Mouse (Mus musculus): ENCODE measurements around the gene Tom1l2. TPM values are rescaled to one million over a fixed set of nuclear protein-coding genes. Genes with fewer than 3 reads are reported as not detected.

Gene Tom1l2
- polyA plus RNA-seq, 1 experiment = 78.9 TPM

DNA sequence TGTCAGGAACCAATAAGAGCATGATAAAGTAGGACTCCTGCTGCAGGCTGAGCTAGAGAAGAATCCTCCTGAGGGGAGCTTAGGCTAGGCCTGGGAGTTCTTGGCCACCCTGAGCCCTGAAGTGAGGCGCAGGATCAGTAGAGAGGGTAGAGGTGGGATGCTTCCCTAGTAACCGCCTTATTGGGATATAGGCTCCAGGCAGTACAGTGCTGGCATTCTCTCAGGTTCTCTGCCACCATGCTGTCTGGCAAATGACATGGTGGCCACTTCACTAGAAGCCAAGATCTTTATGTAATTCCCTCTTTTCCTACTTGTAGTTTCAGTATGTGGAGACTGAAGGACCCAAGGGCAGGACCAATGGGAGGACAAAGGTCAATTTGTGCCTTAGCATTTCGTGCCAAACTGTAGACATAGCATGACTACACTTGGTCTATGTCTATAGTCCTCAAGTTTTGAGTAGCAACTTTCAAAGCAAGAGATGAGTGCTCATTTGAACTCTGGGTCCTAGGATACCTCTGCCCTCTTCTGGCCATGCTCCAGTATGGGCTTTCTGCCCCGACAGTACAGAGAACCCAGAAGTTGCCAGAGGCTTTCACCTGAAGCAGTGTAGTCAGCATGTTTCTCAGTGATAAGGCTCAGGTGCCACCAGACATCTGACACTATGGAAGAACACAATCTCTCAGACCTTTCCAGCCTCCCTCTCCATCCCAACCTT is 87.3 kb downstream of the Tom1l2 start:
- DNase-seq (ENCODE audit: low read depth) = no peak

- DNase-seq (ENCODE audit: low read depth) = no peak
Observed at GRCm38 (mm10) chr11:60264651-60265050, 88.1 kb downstream of the Tom1l2 start.

DNA sequence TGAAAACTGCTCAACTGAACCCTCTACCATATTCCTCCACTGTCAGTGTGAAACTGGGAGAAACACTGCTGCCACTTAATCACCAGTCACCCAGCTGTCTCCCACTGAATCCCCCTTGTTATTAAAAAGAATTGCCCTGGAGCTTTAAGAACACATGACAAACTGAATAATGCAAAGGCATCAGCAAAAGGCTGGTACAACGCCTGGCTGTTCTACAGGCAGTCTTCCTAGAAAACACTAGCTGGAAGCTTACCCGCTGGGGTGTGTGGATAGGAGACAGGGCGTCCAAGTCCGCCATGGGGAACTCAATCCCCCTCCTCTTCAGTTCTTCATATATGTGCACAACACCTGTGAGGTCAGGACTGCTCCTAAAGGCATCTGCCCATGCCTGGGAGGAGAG is 90.3 kb downstream of the Tom1l2 start:
- no peak for DNase-seq (ENCODE audit: low read depth)

DNA sequence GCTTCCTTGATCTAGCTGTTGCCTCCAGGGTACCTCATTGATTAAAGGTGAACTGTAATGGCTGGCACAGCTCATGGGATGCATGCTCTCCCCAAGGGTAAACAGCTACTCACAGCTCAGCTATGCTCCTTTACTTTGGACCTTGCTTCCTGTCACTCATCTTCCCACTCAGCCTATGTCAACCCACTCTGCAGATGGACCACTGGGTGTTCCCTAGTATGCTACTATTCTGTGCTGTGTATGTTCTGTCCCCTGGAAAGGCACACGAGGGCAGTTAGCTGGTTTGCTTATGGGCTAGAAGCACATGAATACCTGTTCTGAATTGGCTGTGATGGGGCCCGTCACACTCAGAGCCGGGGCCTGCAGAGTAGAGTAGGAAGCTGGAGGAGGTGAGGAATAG is 92.0 kb downstream of the Tom1l2 start:
- no peak for DNase-seq (ENCODE audit: low read depth)

- DNase-seq (ENCODE audit: low read depth) = no peak
Observed at GRCm38 (mm10) chr11:60257696-60258095, 95.0 kb downstream of the Tom1l2 start.

DNA sequence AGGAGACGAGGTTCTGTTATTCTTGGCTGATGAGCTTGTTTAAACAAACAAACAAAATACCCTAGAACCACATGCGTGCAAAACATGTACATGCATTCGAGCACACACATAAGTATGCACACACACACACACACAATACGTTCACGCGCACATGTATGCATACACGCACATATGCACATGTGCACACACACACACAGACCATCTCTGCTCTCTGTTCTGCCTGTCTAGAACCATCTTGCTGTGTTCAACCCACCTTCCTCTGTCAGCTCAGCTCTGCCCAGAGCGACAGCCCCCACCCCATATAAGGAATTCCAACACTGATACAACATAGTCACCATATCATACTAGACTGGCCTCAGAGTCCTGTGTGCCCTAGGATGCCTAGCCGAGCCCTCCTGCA is 96.0 kb downstream of the Tom1l2 start:
- DNase-seq (ENCODE audit: low read depth) = no peak

GRCm38 (mm10) chr11:60256176-60256681 is 96.5 kb downstream of the Tom1l2 start:
- DNase-seq (ENCODE audit: low read depth) = no peak

DNA sequence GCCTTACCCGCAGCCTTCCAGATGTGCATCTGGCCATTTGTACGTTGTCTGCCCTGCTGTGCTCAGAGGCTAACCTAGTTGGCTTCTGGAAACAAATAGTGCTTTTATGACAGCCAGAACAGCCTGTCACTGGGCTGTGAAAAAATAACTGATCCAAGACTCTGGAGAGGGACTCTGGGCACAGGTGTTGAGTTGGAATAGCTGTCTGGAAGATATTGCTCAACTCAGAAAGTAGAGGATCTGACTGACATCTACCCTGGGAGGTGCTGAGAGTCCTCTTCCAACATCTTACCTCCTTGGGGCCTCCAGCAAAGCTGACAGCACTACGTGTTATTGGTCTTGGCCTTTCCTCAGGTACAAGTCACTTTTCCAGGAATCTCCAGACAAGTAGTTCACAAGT is 97.1 kb downstream of the Tom1l2 start:
- peak; percentile 89 for DNase-seq (ENCODE audit: low read depth)

GRCm38 (mm10) chr11:60255181-60255580 is 97.5 kb downstream of the Tom1l2 start:
- DNase-seq (ENCODE audit: low read depth) = no peak

GRCm38 (mm10) chr11:60254308-60254707 is 98.4 kb downstream of the Tom1l2 start:
- no peak for DNase-seq (ENCODE audit: low read depth)

DNA sequence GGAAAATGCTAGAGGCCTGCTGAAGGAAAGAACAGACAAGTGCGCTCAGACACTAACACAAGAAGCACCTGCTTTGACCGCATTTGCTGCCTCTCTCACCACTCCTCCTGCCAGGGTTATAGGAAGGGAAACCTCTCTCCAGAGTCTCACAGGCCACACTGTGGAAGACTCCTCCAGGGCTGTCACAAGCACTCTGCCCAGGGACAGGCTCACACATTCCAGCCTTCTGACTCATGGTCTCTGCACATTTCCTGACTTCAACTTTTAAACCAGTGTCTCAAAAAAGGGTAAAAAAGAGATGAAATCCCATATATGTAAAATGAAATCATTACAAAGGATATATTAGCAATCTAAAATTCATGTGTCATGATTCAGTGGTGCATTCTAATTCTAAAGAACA is 99.2 kb downstream of the Tom1l2 start:
- no peak for DNase-seq (ENCODE audit: low read depth)

GRCm38 (mm10) chr11:60250971-60251643 is 101.6 kb downstream of the Tom1l2 start:
- DNase-seq (ENCODE audit: low read depth) = no peak

DNA sequence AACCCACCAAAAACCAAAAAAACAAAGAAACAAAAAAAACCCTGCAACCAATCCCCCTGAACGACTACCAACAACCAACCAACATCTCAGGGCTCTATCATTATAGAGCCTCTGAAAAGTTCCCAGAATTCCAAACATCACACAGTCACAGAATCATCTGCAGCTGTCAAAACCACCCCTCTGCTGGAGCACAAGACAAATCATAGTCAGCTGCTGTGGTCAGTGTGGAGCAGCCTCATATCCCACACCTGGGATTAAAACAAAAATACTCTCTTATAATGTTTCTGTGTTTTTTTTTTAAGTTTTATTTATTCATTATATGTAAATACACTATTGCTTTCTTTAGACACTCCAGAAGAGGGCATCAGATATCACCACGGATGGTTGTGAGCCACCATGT is 102.8 kb downstream of the Tom1l2 start:
- no peak for DNase-seq (ENCODE audit: low read depth)

DNA sequence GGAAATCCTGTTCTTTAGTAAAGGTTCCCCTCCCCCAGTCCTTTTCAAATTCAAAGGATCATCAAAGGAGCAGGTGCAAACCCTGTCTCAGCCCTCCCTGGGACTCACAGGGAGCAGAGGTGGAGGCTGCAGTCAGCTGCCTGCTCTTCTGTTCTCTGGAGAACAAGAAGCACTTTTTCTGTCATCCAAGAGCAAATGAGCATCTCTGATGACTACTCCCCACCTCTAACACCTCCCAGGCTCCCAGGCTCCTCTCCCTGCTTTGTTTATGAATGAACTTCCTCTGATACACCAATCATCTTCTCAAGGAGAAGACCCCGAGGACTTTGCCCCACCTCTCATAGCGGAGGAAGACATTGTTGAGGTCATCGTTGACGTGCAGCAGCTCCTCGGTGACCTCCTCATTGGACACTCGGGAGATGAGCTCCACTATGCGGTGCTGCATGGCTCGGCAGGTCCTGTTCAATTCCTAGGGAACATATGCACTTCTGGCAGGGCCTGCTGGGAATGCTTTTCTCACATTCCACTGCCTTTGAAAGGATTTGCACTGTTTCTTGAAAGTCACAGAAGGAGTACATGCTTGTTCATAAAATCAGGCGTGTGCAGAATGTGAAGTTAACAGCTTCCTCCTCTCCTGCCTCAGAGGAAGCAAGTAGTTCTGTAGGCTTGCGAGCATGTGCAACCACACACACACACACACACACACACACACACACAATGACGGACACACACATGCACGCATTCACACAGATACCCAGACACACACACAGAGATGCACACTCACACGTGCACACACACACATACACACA is 103.9 kb downstream of the Tom1l2 start:
- DNase-seq (ENCODE audit: low read depth) = no peak

- DNase-seq (ENCODE audit: low read depth) = no peak
Observed at GRCm38 (mm10) chr11:60247753-60248550, 104.8 kb downstream of the Tom1l2 start.

DNA sequence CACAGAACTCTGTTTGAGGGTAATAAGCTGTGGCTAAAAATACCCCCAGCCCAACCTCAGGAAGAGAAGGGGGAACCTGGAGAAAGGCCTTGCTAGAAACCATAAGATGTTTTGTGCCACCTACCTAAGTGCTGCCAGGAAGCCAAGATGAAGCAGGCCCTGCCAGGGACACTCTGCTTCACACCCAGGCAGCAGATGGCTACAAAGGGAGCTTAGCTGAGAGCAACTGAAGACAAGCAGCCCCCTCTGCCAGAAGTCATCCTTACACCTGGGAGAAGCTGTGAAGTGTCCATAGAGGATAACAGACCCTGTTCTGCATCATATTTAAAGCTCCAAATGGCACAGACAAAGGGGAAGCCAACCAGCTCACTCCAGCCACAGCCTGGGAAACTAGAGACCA is 106.6 kb downstream of the Tom1l2 start:
- DNase-seq (ENCODE audit: low read depth) = no peak

DNA sequence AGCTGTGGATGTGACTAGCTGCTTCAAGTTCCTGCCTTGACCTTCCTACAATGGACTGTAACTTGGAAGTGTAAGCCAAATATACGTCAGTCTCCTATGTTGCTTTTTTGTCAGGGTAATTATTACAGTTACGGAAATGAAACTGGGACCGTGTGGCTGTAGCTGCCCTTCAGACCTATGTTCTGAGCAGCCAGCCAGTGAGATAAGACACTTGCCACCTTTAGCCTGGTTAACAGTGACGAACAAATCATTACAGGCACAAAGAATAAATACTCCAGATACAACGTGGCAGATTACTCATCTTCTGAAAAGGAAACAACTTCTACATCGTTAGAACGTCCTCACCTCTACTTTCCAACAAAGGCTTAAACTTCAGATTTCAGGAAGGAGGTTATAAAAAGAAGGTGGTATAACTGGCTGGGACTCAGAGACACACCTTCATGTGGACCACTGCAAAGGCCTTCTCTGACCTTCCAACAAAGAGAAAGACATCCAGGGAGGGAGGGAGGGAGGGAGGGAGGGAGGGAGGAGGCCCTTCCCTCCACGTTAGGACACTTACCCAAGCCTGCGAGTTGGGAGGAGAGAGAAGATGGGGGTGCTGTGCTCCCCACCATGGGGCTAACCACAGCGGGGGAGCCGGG is 108.1 kb downstream of the Tom1l2 start:
- DNase-seq (ENCODE audit: low read depth) = no peak

DNA sequence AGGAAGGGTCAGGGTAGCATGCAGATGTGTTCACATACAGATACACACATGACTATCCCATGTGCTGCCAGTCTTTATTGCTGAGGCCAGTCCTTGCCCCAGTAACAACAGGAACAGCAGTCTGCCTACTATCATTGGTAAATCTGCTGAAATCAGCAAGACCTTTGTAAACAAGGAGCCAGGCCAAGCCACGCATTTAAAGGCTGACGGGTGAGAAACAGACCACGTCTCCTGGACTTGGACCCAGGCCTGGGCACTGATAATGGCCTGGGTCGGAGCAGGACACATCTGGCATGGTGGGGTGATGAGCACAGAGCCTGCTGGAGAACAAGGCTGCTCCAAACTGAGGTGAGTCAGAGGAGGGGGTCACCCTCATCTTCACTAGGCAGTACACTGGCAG is 112.2 kb downstream of the Tom1l2 start:
- no peak for DNase-seq (ENCODE audit: low read depth)

DNA sequence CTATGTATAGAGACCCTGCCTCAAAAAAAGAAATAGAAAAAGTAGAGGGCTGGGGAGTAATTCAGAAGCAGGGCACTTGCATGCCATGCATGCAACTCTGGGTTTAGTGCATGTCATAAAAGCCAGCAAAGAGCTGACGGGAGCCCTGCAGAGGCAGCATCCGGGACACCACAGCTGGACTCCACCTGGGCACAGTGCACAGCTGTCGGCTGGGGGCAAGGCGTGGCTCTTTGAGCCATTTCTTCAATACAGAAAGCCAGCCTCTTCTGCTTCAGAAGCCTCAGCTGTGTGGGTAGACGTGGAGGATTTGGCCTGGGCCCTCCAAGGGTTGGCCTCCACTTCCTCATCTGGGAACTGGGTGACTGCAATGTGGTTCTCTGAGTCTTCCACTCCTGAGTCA is 117.4 kb downstream of the Tom1l2 start:
- no peak for DNase-seq (ENCODE audit: low read depth)

DNA sequence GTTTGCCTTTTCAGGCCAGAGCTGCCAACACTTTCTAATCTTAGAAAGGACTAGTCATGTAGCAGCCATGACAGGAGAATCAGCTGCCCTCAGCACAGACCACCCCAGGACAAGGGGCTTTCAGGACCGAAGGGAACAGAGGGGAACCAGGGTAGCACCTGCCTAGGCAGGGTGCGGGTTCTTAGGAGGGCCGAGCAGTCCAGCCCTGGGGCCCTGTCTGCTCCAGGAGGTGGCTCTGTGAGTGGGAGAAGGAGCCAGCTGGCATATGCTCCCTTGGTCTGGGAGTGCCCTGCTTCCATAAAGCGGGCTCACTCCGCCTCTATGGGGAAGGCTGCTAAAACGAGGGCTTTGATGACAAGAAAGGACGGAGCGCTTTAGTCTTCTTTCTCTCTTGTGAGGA is 119.5 kb downstream of the Tom1l2 start:
- no peak for DNase-seq (ENCODE audit: low read depth)

DNA sequence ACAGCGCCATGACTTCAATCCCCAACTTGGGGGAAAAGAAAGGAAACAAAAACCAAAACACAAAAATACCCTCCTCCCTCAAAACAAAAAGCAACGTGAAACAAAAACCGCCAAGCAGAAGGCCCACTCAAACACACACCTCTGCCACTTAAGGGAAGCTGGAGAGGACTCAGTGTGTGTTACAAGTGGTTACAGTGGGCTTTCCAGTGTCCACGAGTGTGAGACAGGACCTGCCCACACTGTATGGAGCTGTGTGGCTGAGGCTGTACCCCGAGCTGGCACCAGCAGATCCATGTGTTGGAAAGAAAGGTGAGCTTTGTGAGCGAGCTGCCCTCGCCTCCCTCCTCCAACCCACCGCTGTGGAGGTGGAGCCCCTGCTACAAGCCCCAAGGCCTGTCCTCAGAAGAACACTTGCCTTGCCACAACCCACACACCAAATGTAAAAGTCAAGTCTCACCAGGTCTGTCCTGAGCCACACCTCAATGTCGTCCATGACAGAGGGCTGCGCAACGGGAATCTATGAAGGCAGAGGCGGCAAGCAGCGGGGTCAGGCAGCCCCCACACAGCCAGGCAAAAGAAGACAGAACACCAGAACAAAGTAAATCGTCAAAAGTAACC is 120.2 kb downstream of the Tom1l2 start:
- no peak for DNase-seq (ENCODE audit: low read depth)

Data from gonadal fat pad, adult 2 months (tissue).